Mouse (Mus musculus) forebrain, embryonic 10.5 days (tissue): ENCODE measurements at regions not wholly inside any gene's neighbourhood (a gene's known extent, or its start where the extent isn't known, plus 50 kb on each side); places are given as distances from the start of the nearest gene placed in this dataset.
A peak's percentile ranks its signal among the peaks of the same experiment; 100 is the strongest.

ENCODE experiments used
- DNase-seq: peaks from one replicate; pipeline ENCODE4 v3.0.0-alpha.2; 2017; ENCODE audit warnings: low spot score; ENCODE audit errors: extremely low spot score
- H3K27ac ChIP-seq: fragments of 300-500 bp; sonication (generic); 2 replicates; pipeline ENCODE4 v1.5.1; 2016; ENCODE audit warnings: mild to moderate bottlenecking
- H3K27me3 ChIP-seq: fragments of 300-500 bp; sonication (generic); 2 replicates; pipeline ENCODE4 v1.6.1; 2016; ENCODE audit warnings: mild to moderate bottlenecking; ENCODE audit not compliant: poor library complexity, severe bottlenecking
- H3K36me3 ChIP-seq: fragments of 300-500 bp; sonication (generic); replicated peaks from 2 replicates; pipeline ENCODE4 v1.6.1; 2016; ENCODE audit warnings: mild to moderate bottlenecking, moderate library complexity
- H3K4me1 ChIP-seq: fragments of 300-500 bp; sonication (generic); 2 replicates; pipeline ENCODE4 v1.6.1; 2016
- H3K4me3 ChIP-seq: fragments of 300-500 bp; sonication (generic); 2 replicates; pipeline ENCODE4 v1.5.1; 2016; ENCODE audit warnings: mild to moderate bottlenecking, moderate library complexity
- H3K9me3 ChIP-seq: fragments of 300-500 bp; sonication (generic); 2 replicates; pipeline ENCODE4 v1.6.1; 2016; ENCODE audit warnings: mild to moderate bottlenecking, moderate library complexity
- WGBS: fragments of 180-500 bp; shearing (Covaris S2); methylation state at CpG from one replicate; pipeline ENCODE4 v1.1.7; 2016; 5-methylcytosine and 5-hydroxymethylcytosine counted together

DNA sequence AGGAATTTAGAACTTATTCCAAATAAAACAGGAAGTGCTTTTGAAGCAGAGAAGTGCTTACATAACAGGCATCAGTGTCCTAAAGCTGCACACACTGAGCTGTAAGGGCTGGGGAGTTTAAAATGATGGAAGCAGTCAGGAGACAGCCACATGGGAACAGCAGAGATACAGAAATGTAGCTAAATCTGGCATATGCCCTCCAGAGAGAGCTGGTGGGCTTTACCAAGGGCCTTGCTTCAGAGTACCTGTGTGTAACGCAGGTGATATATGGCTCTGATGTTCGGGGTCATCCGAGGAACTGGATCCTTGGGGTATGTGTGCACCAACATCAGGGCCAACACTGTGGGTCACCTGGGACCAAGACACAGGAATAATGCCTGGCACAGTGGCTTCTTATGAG lies 247.5 kb downstream of the Pmp22 start:
- Histone ChIP-seq H3K4me3 (no peak overlapping the region), H3K4me1 (no peaks in the 10 kb centered on the region), H3K27me3 (no peaks in the 10 kb centered on the region), H3K27ac (no peak overlapping the region), H3K9me3 (no peaks in the 10 kb centered on the region), H3K36me3 (no peaks in the 10 kb centered on the region)
- WGBS = 93% methylated on average over 3 of the region's 3 CpGs
- DNase-seq = no peak

DNA sequence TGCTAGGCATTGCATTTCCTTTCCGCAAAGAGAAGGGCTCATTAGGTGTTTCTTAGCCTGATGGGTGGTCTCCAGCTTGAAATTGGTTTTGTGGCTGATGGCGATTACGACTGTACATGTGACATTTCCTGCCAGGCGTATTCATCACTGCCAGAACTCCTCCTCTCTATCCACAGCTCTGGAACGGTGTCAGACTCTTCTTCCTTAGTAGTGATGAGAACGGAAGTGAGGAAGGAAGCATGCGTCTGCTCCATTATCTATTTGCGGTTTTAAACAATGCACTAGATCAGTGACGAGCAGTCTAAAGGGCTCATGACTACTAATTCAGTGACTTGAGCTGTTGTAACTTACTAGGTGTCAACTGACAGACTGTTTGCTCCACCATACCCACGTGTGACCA lies 248.2 kb downstream of the Pmp22 start:
- Histone ChIP-seq H3K27ac (no peak overlapping the region), H3K9me3 (no peaks in the 10 kb centered on the region), H3K36me3 (no peaks in the 10 kb centered on the region), H3K27me3 (no peaks in the 10 kb centered on the region), H3K4me3 (no peak overlapping the region), H3K4me1 (no peaks in the 10 kb centered on the region)
- 88% methylated on average over 10 of the region's 10 CpGs for WGBS
- no peak for DNase-seq

DNA sequence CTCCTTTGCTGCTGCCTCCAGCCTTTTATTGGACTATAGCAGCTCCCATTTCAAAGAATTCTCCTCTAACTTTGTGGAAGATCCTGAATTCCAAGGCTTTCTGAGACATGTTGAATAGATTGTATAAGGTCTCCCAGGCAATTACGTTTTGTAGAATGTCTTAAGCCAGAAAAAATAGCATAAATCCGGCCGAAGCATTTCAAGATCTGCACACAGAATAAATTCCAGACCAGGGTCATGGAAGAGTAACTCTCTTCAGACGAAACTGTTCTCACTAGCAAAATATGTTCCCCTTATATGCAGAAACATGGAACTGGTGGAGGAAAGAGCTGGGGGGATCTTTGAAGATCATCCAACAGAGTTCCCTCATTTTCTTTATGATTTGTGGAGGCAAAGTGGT lies 259.5 kb downstream of the Pmp22 start:
- H3K4me3 ChIP-seq = no peak overlapping the region

DNA sequence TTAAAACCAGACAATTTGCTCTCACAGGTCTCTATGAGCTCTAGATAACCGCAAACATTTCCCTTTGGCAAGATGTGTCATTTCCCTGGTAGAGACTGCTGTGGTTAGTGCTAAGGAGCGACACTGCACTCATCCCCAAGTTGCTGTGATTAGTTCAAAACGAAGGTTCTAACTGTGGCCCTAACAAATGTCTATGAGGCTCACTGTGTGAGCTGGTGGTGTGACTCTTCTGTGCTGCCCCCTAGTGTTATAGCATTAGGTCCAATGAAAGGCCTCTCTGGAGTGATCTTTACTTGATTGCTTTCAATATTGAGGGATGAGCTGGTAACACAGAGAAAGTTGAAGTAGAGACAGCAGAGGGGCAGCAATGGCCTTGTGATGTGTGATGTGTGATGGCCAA lies 262.7 kb downstream of the Pmp22 start:
- no peak for DNase-seq

More for the DNA sequence above, 259.5 kb downstream of the Pmp22 start:
- no peaks in the 10 kb centered on the region for H3K27me3 ChIP-seq
- no peaks in the 10 kb centered on the region for H3K9me3 ChIP-seq
- DNase-seq = no peak
- WGBS = 87% methylated on average over 4 of the region's 4 CpGs
- no peaks in the 10 kb centered on the region for H3K36me3 ChIP-seq
- H3K27ac ChIP-seq = no peak overlapping the region
- no peaks in the 10 kb centered on the region for H3K4me1 ChIP-seq

DNA sequence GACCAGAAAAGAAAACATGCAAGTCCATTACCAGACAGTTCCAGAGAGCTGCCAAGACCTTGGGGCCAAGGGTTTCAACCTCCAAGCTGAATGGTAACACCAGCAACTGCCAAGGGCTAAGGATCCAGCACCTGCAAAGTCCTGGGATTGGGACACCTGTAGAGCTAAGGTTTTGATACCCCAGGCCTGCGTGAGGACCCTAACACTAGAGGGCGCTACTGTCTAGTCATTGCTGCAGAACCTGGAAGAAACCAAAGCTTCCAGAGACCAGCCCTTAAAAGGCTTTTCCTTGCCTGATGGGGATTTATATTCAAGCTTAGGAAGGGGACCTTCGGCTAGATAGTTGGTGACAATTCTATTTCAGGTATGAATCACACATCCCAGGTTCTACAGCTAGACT lies 263.6 kb downstream of the Pmp22 start:
- no peak overlapping the region for H3K27ac ChIP-seq
- H3K27me3 ChIP-seq = no peaks in the 10 kb centered on the region
- WGBS = 60% methylated on average over 3 of the region's 3 CpGs
- no peaks in the 10 kb centered on the region for H3K9me3 ChIP-seq
- H3K4me3 ChIP-seq = no peak overlapping the region
- H3K36me3 ChIP-seq = no peaks in the 10 kb centered on the region
- DNase-seq = no peak
- no peaks in the 10 kb centered on the region for H3K4me1 ChIP-seq

More for the DNA sequence above, 262.7 kb downstream of the Pmp22 start:
- Histone ChIP-seq H3K9me3 (no peaks in the 10 kb centered on the region), H3K4me3 (no peak overlapping the region), H3K36me3 (no peaks in the 10 kb centered on the region), H3K4me1 (no peaks in the 10 kb centered on the region), H3K27me3 (no peaks in the 10 kb centered on the region), H3K27ac (no peak overlapping the region)
- WGBS = 58% methylated on average over 3 of the region's 3 CpGs

DNA sequence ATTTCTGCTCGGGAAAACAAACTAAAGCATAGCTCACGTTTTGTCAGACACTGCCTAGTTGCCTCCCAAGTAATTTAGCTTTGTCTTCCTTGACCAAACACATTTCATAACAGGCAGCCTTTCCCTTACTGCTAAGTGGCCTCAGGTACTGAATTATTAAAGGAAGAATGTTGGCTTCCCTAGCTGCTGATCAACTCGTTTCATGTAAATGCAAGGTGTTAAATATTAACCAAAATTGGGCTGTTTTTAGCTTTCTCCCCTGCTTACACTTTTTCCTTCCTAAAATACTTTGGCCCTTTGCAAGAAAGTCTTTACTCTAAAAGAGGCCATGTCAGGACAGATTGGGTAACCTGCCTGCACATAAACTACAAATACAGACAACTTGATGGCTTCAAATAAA lies 265.4 kb downstream of the Pmp22 start:
- H3K4me3 ChIP-seq = no peak overlapping the region
- WGBS = 80% methylated on average over 3 of the region's 3 CpGs
- H3K4me1 ChIP-seq = no peaks in the 10 kb centered on the region
- H3K36me3 ChIP-seq = no peaks in the 10 kb centered on the region
- no peak for DNase-seq
- no peaks in the 10 kb centered on the region for H3K27me3 ChIP-seq
- no peak overlapping the region for H3K27ac ChIP-seq
- no peaks in the 10 kb centered on the region for H3K9me3 ChIP-seq

DNA sequence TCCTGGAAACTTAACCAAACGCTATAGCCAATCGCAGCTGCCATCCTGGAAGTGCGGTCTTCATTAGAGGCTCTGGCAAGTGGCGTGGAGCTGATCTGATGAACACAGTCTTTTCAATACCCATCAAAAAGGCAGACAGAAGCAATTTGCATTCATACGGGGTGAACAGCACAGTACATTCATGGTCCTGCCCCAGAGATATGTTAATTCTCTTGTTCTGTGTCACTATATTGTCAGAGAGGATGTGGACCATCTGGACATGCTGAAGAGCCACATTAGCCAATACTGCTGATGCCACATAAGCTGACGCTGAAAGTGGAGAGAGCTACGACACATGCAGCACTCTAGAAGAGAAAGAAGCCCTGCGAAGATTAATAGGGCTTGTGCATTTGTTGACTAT lies 267.6 kb downstream of the Pmp22 start:
- H3K27me3 ChIP-seq = peaks cover 16% of the 10 kb centered on the region
- H3K4me1 ChIP-seq = no peaks in the 10 kb centered on the region
- no peaks in the 10 kb centered on the region for H3K36me3 ChIP-seq
- H3K9me3 ChIP-seq = no peaks in the 10 kb centered on the region
- no peak overlapping the region for H3K4me3 ChIP-seq
- 89% methylated on average over 8 of the region's 8 CpGs for WGBS
- no peak overlapping the region for H3K27ac ChIP-seq
- DNase-seq = no peak

DNA sequence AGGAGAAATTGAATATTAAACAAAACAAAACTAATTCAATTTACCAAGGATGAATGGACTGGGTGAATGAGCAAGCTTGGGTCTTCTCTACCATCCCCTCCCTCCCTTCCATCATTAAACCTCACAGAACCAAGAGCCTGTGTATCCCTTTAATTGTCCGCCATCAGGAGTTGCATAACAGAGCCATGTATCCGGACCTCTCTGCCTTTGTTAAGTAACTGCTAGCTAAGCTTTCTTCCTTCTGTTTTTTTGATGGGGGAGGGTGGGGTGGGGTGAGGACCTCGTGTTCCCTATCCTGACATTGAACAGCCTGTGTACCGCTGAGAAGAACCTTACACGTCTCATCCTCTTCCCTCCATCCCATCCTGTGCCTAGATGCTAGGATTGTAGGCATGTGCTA lies 274.0 kb downstream of the Pmp22 start:
- Histone ChIP-seq H3K27me3 (peaks cover 79% of the 10 kb centered on the region), H3K36me3 (no peaks in the 10 kb centered on the region), H3K27ac (no peak overlapping the region), H3K4me3 (no peak overlapping the region), H3K9me3 (no peaks in the 10 kb centered on the region), H3K4me1 (peaks cover 6% of the 10 kb centered on the region; the same call in 1 of the 2 replicates)
- DNase-seq = no peak
- 63% methylated on average over 5 of the region's 5 CpGs for WGBS

DNA sequence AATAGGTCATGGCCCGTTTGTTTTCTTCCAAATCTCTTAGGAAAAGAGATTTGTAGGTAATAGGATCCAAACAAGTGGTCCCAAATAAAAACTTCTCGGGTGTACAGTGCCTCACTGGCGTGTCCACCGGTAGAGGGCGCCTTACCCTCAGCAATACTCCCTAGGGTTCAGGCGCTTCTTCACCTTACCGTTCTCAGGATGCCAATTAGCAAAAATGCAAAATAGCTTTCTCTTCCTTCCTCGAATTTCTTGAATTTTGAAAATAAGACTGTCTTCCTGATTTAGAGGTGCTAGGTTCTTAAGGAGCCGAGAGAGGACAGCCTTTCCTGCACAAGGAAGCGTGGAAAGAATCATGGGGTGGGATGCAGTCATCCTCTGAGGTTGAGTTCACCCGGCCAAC lies 275.9 kb downstream of the Pmp22 start:
- H3K9me3 ChIP-seq = no peaks in the 10 kb centered on the region
- no peak overlapping the region for H3K27ac ChIP-seq
- no peak overlapping the region for H3K4me3 ChIP-seq
- 15% methylated on average over 11 of the region's 11 CpGs for WGBS
- peaks cover 6% of the 10 kb centered on the region; the same call in 1 of the 2 replicates for H3K4me1 ChIP-seq
- no peaks in the 10 kb centered on the region for H3K36me3 ChIP-seq
- DNase-seq = peak; percentile 74
- peaks cover 94% of the 10 kb centered on the region for H3K27me3 ChIP-seq

DNA sequence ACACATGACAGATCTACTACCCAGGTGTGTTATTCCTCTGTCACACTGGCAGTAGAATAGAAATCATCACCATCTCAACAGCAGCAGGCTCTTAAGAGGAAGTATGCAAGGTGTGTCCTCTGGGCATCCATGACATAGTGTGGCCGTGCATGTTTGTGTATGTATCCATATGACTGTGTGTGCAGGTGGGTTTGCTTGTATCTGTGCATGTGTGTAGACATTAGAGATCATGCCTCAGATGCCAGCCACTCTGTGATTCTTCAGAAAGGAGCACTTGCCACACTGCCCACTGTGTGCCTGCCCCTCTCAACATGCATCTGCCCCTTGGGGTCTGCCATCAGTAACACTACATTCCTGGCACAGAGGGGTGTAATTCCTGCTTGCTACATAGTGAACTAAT lies 280.6 kb downstream of the Pmp22 start:
- DNase-seq = no peak

DNA sequence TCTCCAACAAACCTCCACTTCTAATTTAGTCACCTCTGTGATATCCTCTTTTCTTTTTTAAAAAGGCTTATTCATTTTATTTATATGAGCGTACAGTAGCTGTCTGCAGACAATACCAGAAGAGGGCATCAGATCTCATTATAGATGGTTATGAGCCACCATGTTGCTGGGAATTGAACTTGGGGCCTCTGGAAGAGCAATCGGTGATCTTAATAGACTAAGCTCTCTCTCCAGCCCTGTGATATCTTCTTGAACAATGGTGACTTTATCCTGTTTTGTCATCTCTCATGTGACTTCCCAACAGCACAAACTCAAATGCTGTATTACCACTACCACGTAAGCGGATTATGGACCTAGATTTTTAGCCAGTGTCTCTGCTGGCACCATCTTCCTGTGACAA lies 282.1 kb downstream of the Pmp22 start:
- no peak overlapping the region for H3K4me3 ChIP-seq
- WGBS = 92% methylated on average over 4 of the region's 4 CpGs
- H3K9me3 ChIP-seq = no peaks in the 10 kb centered on the region
- no peak for DNase-seq
- peaks cover 89% of the 10 kb centered on the region for H3K27me3 ChIP-seq
- H3K4me1 ChIP-seq = peaks cover 31% of the 10 kb centered on the region
- no peaks in the 10 kb centered on the region for H3K36me3 ChIP-seq
- H3K27ac ChIP-seq = no peak overlapping the region

More for the DNA sequence above, 280.6 kb downstream of the Pmp22 start:
- Histone ChIP-seq H3K4me3 (no peak overlapping the region), H3K27ac (no peak overlapping the region), H3K4me1 (peaks cover 35% of the 10 kb centered on the region), H3K36me3 (no peaks in the 10 kb centered on the region), H3K27me3 (peaks cover 89% of the 10 kb centered on the region), H3K9me3 (no peaks in the 10 kb centered on the region)
- 94% methylated on average over 1 of the region's 1 CpGs for WGBS

DNA sequence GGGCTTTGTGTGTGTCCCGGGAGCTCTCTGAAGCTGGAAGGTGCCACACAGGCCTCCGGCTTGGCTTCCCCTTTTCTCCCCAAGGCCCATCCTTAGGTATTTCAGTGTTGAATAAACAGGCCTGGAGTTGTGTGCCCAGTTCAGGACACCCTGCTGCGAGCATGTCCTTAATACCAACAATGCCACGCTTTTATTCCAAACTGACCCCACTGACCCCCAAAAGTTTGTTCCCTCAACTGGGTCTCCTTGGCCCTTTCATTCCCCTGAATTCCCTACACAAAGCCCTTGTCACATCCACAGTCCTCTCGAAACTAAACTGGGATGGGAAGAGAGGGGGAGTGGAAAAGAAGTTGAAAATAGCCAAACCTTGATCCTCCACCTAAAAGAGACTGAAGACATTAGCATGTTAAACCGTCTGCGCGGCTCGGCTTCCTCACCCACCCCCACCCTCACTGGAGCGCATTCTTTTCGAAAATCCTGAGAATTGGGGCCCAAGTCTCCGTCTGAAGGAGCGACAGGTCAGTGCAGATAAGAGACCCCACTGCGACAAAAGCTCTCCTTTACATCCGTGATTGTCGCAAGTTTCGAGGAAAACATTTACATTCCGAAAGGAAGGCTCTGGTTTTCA lies 283.7 kb downstream of the Pmp22 start:
- Histone ChIP-seq H3K4me1 (peaks cover 32% of the 10 kb centered on the region), H3K36me3 (no peaks in the 10 kb centered on the region), H3K27me3 (peaks cover 89% of the 10 kb centered on the region), H3K4me3 (peak overlapping the region; percentile 40), H3K9me3 (no peaks in the 10 kb centered on the region), H3K27ac (peak overlapping the region; percentile 70)
- peak; percentile 78 for DNase-seq
- WGBS = under 1% methylated on average over 18 of the region's 18 CpGs

DNA sequence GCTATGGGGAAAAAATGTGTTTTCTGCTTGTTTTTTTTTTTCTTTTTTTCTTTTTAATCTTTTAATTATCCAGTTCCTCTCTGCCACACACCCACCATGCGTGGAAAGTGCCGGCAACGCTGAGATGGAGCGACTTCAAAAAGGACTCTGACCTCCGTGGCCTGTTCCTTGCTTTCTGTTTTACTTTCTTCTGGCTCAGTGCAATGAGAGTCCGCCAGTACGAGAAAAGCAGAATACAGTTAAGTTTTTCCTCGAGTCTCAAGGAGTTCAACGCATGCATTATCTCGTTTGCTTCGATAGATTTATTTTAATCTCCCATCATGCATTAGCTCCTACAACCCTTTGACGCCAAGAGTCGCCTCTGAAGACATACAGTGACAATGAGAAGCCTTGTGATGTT lies 284.3 kb downstream of the Pmp22 start:
- Histone ChIP-seq H3K4me3 (peak overlapping the region; percentile 40), H3K27me3 (peaks cover 89% of the 10 kb centered on the region), H3K4me1 (peaks cover 32% of the 10 kb centered on the region), H3K9me3 (no peaks in the 10 kb centered on the region), H3K36me3 (no peaks in the 10 kb centered on the region), H3K27ac (peak overlapping the region; percentile 67)
- no peak for DNase-seq
- WGBS = 14% methylated on average over 13 of the region's 13 CpGs

DNA sequence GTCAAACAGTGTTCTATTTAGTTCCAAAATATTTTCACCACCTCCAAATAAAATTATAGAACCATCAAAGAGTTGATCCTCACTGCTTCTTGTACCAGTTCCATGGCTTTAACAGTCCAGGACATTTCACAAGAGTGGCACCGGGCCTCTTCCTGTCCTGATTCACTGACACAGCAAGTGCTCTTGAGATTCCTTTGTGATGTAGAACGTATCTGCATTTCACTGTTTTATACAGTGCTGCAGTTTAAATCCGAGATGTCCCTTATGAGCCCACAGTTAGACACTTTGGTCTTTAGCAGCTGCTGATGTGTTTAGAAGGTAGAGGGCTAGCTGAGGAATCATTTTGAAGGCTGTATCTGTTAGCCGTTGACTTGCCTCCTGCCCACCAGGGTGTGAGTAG lies 284.8 kb downstream of the Pmp22 start:
- Histone ChIP-seq H3K9me3 (no peaks in the 10 kb centered on the region), H3K27ac (peak overlapping the region; percentile 67; the same call in 1 of the 2 replicates), H3K4me3 (no peak overlapping the region), H3K4me1 (peaks cover 32% of the 10 kb centered on the region), H3K27me3 (peaks cover 89% of the 10 kb centered on the region), H3K36me3 (no peaks in the 10 kb centered on the region)
- DNase-seq = no peak
- WGBS = 60% methylated on average over 4 of the region's 4 CpGs
